Mouse (Mus musculus): Measurements from ENCODE around the gene Brd9. TPM values are rescaled to one million over a fixed set of nuclear protein-coding genes. Genes with fewer than 3 reads are reported as not detected.

Brd9 gene
- polyA plus RNA-seq, 1 experiment from 2014 or later, result 75.6 TPM

DNA sequence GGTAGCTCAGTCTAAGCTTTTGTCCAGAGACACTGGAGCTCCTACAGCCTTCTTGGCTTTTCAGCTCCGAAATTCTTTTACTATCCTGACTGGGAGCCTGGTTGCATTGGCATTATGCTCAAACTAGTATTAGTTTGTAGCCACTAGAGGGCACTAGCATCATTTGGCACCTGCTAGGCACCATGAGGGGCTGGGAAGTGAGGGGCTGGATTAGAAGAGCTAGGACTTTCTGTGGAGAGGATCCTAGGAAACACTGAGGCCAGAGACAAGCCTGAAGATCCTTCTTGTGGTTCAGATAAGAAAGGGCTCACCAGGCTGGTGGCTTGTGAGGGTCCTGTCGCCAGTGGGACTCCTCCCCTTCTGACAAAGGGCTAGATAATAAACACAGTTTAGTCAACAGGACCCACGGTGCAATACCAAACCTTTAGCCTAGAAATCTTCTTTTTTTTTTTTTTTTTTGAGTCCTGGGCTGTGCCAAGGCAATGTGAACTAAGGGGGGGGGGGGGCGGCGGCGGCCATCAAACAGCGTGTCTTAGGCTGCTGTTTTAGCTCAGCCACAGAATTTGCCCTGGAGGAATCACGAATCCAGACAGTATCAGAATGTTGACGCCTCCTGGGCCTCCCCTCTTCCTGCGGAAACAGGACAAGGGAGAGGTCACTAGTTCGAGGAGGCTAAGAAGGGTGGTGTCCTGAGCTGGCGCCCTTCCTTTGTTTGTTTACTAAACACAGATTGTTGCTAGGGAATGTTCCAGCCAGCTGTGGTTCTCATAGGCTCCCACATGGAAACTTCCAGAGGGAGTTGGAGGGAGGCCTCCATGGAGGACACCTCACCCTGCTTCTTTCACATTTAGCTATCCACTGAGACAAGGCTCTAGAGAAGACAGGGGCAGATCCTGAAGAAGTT, 33.2 kb downstream of the Brd9 start:
- Histone ChIP-seq H3K36me3 (ENCODE audit: control insufficient read depth, insufficient read depth, low read length) (no peaks in the 10 kb centered on the region), H3K4me2 (ENCODE audit: low read length) (no peak overlapping the region), H3K9ac (ENCODE audit: low read length) (no peak overlapping the region), H3K4me3 (ENCODE audit: low read depth, low read length) (no peak overlapping the region), H3K9me3 (replicated peaks; ENCODE audit: control insufficient read depth, low read length) (no peaks in the 10 kb centered on the region), H3K27ac (ENCODE audit: low read depth, low read length) (no peak overlapping the region), H3K27me3 (replicated peaks; ENCODE audit: control insufficient read depth, insufficient read depth, low read length) (no peaks in the 10 kb centered on the region), H3K4me1 (ENCODE audit: control insufficient read depth, insufficient read depth, low read length) (no peaks in the 10 kb centered on the region)
- peak; percentile 89 for ATAC-seq
- 48% methylated on average over 12 of the region's 12 CpGs for WGBS
- DNase-seq (ENCODE audit: low spot score), result peak; percentile 91

DNA sequence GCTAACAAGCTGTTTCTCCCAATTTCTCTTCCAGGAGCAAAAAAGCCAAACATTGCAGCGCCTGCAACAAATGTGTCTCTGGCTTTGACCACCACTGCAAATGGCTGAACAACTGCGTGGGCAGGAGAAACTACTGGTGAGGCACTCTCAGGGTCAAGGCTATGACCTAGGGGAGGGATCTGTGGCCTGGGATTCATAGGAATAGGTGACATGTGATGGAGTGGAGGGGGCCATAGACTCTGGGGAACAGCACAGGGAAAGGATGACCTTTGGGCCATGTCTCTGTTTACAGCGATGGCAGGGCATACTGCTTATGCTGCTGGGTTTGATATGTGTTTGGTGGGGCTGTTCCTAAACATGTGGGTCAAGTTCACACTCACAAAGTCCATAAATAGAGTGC, 36.9 kb downstream of the Brd9 start:
- Histone ChIP-seq H3K27me3 (replicated peaks; ENCODE audit: control insufficient read depth, insufficient read depth, low read length) (no peaks in the 10 kb centered on the region), H3K36me3 (ENCODE audit: control insufficient read depth, insufficient read depth, low read length) (no peaks in the 10 kb centered on the region), H3K27ac (ENCODE audit: low read depth, low read length) (no peak overlapping the region), H3K4me2 (ENCODE audit: low read length) (no peak overlapping the region), H3K9me3 (replicated peaks; ENCODE audit: control insufficient read depth, low read length) (no peaks in the 10 kb centered on the region), H3K4me1 (ENCODE audit: control insufficient read depth, insufficient read depth, low read length) (no peaks in the 10 kb centered on the region), H3K4me3 (ENCODE audit: low read depth, low read length) (no peak overlapping the region), H3K9ac (ENCODE audit: low read length) (no peak overlapping the region)
- ATAC-seq (no peak), DNase-seq (ENCODE audit: low spot score) (no peak)
- WGBS, result 90% methylated on average over 3 of the region's 3 CpGs

DNA sequence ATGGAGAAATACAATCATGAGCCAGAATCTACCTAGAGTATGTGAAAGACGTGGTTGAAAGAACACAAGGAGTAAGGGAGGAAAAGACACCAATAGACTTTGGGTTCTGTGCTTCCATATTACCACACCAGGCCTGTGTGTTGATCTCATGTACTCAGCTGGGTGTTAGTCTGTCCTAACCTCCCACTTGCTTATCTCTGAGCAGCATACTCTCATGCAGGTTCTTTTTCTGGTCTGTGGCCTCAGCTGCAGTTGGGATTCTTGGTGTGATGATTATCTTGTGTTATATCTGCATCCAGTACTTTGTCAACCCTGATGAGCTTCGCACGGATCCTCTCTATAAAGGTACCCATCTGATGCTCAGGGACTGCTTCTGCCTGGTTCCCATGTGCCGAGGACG, 39.3 kb downstream of the Brd9 start:
- WGBS, result 87% methylated on average over 5 of the region's 5 CpGs
- ATAC-seq, result no peak
- no peak overlapping the region for H3K9ac ChIP-seq (ENCODE audit: low read length)

DNA sequence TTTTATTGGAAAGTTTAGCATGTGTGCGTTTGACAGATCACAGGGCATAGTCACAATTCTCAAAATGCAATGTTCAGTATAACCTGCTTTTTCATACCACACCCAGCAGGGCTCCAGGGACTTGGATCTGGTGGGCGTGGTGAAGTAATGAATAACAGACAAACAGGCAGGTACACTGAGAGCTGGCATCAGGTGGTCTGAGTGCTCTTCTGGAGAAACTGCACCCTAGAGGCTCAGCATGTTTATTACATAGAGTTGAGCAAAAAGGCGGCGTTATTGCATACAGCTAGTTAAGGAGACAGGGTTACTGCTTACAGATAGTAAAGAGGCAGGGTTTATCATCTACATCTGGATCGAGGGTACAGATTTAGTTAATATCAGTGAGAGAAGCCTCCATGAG, 52.7 kb downstream of the Brd9 start:
- H3K36me3 ChIP-seq (ENCODE audit: control insufficient read depth, insufficient read depth, low read length), result no peaks in the 10 kb centered on the region
- H3K9me3 ChIP-seq (replicated peaks; ENCODE audit: control insufficient read depth, low read length), result no peaks in the 10 kb centered on the region
- no peak for DNase-seq (ENCODE audit: low spot score)
- no peaks in the 10 kb centered on the region for H3K4me1 ChIP-seq (ENCODE audit: control insufficient read depth, insufficient read depth, low read length)
- no peak for ATAC-seq
- H3K9ac ChIP-seq (ENCODE audit: low read length), result no peak overlapping the region
- H3K27ac ChIP-seq (ENCODE audit: low read depth, low read length), result no peak overlapping the region
- WGBS, result 75% methylated on average over 5 of the region's 5 CpGs
- H3K27me3 ChIP-seq (replicated peaks; ENCODE audit: control insufficient read depth, insufficient read depth, low read length), result no peaks in the 10 kb centered on the region
- no peak overlapping the region for H3K4me3 ChIP-seq (ENCODE audit: low read depth, low read length)
- no peak overlapping the region for H3K4me2 ChIP-seq (ENCODE audit: low read length)

More for the DNA sequence above, 39.3 kb downstream of the Brd9 start:
- Histone ChIP-seq H3K36me3 (ENCODE audit: control insufficient read depth, insufficient read depth, low read length) (no peaks in the 10 kb centered on the region), H3K27ac (ENCODE audit: low read depth, low read length) (no peak overlapping the region), H3K4me3 (ENCODE audit: low read depth, low read length) (no peak overlapping the region), H3K9me3 (replicated peaks; ENCODE audit: control insufficient read depth, low read length) (no peaks in the 10 kb centered on the region), H3K4me1 (ENCODE audit: control insufficient read depth, insufficient read depth, low read length) (no peaks in the 10 kb centered on the region), H3K27me3 (replicated peaks; ENCODE audit: control insufficient read depth, insufficient read depth, low read length) (no peaks in the 10 kb centered on the region), H3K4me2 (ENCODE audit: low read length) (no peak overlapping the region)
- no peak for DNase-seq (ENCODE audit: low spot score)

DNA sequence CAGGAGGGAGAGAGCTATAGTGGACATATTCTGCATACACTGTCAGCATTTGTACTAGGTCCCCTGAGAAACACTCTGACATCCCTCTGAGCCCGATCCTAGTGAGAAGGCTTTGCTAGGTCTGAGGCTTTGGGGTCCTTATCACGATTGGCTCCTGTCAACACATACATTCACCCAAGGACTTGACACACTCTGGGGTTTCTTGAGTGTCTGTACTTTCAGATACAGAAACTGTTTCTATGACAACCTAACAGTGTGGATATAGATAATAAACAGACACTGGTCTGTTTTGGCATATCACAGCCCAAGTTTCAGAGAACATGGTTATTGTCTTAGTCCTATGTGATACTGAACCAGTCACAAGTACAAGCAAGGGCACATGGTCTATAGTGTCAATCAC, 53.1 kb downstream of the Brd9 start:
- no peak overlapping the region for H3K27ac ChIP-seq (ENCODE audit: low read depth, low read length)
- no peaks in the 10 kb centered on the region for H3K36me3 ChIP-seq (ENCODE audit: control insufficient read depth, insufficient read depth, low read length)
- DNase-seq (ENCODE audit: low spot score), result no peak
- H3K9ac ChIP-seq (ENCODE audit: low read length), result no peak overlapping the region
- no peaks in the 10 kb centered on the region for H3K4me1 ChIP-seq (ENCODE audit: control insufficient read depth, insufficient read depth, low read length)
- no peaks in the 10 kb centered on the region for H3K9me3 ChIP-seq (replicated peaks; ENCODE audit: control insufficient read depth, low read length)
- H3K27me3 ChIP-seq (replicated peaks; ENCODE audit: control insufficient read depth, insufficient read depth, low read length), result no peaks in the 10 kb centered on the region
- no peak for ATAC-seq
- H3K4me2 ChIP-seq (ENCODE audit: low read length), result no peak overlapping the region
- H3K4me3 ChIP-seq (ENCODE audit: low read depth, low read length), result no peak overlapping the region
- WGBS, result 86% methylated on average over 2 of the region's 2 CpGs

DNA sequence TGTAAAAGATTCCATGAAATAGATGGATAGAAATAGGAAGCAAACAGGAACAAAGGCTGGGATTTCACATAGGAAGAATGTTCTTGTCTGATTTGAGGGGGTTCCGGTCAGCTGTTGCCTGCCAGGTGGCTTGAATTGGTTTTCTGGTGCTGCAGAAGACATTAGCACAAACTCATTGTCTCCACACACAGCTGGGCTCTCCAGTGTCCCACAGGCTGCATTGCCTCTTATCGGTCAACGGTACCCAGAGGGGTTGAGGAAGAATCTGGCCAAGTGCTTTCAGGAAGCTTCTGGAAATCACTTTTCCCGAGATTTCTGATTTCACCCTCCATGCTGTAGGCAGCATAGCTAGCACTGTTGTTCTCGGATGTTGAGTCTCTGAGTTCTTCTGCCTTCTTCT, 53.7 kb downstream of the Brd9 start:
- Histone ChIP-seq H3K27me3 (replicated peaks; ENCODE audit: control insufficient read depth, insufficient read depth, low read length) (no peaks in the 10 kb centered on the region), H3K9me3 (replicated peaks; ENCODE audit: control insufficient read depth, low read length) (no peaks in the 10 kb centered on the region), H3K36me3 (ENCODE audit: control insufficient read depth, insufficient read depth, low read length) (no peaks in the 10 kb centered on the region), H3K4me1 (ENCODE audit: control insufficient read depth, insufficient read depth, low read length) (no peaks in the 10 kb centered on the region), H3K27ac (ENCODE audit: low read depth, low read length) (no peak overlapping the region), H3K4me2 (ENCODE audit: low read length) (no peak overlapping the region), H3K9ac (ENCODE audit: low read length) (no peak overlapping the region), H3K4me3 (ENCODE audit: low read depth, low read length) (no peak overlapping the region)
- 81% methylated on average over 5 of the region's 5 CpGs for WGBS
- no peak for ATAC-seq
- DNase-seq (ENCODE audit: low spot score), result no peak

DNA sequence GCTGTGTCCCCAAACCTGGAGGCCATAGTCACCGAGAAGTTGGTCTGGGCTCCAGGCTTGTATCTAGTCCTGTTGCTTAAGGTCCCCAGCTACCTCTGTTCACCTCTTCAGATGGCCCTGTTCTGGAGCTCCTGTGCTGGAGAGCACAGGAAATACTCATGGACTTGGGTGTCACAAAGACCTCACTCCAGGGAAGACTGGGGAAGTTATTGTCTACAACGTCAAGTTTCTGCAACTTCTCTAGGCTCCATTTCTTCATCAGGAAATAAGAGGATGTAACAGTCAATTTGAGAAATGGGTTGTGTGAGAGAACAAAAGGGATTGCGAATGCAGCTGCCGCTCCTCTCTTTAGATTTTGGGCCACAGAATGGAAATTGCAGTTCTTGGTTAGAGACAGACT, 58.8 kb downstream of the Brd9 start:
- no peak overlapping the region for H3K27ac ChIP-seq (ENCODE audit: low read depth, low read length)
- no peaks in the 10 kb centered on the region for H3K36me3 ChIP-seq (ENCODE audit: control insufficient read depth, insufficient read depth, low read length)
- no peaks in the 10 kb centered on the region for H3K9me3 ChIP-seq (replicated peaks; ENCODE audit: control insufficient read depth, low read length)
- H3K4me2 ChIP-seq (ENCODE audit: low read length), result no peak overlapping the region
- no peaks in the 10 kb centered on the region for H3K4me1 ChIP-seq (ENCODE audit: control insufficient read depth, insufficient read depth, low read length)
- no peak overlapping the region for H3K9ac ChIP-seq (ENCODE audit: low read length)
- H3K27me3 ChIP-seq (replicated peaks; ENCODE audit: control insufficient read depth, insufficient read depth, low read length), result no peaks in the 10 kb centered on the region
- no peak for ATAC-seq
- no peak for DNase-seq (ENCODE audit: low spot score)
- H3K4me3 ChIP-seq (ENCODE audit: low read depth, low read length), result no peak overlapping the region
- WGBS, result 87% methylated on average over 4 of the region's 4 CpGs

DNA sequence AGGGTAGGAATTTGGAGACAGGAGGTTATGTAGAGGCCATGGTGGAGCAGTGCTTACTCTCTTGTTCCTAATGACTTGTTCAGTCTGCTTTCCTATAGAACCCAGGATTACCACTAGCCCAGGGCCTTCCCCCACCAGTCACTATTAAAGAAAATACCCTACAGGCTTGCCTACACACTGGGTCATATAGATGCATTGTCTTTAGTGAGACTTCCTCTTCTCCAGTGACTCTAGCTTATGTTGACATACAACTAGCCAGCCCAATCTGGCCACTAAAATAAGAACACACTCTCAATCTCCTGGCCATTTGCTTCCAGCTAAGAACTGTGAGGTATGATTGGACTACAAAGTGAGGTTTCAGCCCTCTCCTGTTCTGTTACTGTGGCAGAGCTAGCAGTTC, 62.9 kb downstream of the Brd9 start:
- DNase-seq (ENCODE audit: low spot score), result no peak
- no peak overlapping the region for H3K27ac ChIP-seq (ENCODE audit: low read depth, low read length)
- no peaks in the 10 kb centered on the region for H3K4me1 ChIP-seq (ENCODE audit: control insufficient read depth, insufficient read depth, low read length)
- no peaks in the 10 kb centered on the region for H3K36me3 ChIP-seq (ENCODE audit: control insufficient read depth, insufficient read depth, low read length)
- no peak overlapping the region for H3K9ac ChIP-seq (ENCODE audit: low read length)
- no peak overlapping the region for H3K4me3 ChIP-seq (ENCODE audit: low read depth, low read length)
- no peaks in the 10 kb centered on the region for H3K27me3 ChIP-seq (replicated peaks; ENCODE audit: control insufficient read depth, insufficient read depth, low read length)
- no peak overlapping the region for H3K4me2 ChIP-seq (ENCODE audit: low read length)
- ATAC-seq, result no peak
- no peaks in the 10 kb centered on the region for H3K9me3 ChIP-seq (replicated peaks; ENCODE audit: control insufficient read depth, low read length)

DNA sequence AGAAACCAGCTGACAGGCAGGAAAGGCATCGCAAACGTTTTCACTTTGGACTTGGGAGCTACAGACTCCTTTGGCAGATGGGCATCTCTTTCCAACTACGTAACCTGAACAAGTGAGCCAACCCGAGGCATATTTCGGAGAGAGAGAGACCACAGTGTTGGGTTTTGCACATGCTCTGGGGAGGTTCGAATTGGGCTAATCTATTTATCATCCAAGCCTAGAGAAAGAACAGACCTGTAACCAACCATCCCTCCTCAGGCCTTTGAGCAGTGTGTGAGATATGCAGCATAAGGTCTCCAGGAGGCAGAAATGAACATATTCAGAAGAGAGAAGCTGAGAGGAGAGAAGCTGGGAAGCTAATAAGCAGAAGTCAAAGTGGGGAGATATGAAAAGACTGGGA, 63.4 kb downstream of the Brd9 start:
- H3K36me3 ChIP-seq (ENCODE audit: control insufficient read depth, insufficient read depth, low read length), result no peaks in the 10 kb centered on the region
- no peaks in the 10 kb centered on the region for H3K9me3 ChIP-seq (replicated peaks; ENCODE audit: control insufficient read depth, low read length)
- WGBS, result 85% methylated on average over 6 of the region's 6 CpGs
- H3K27me3 ChIP-seq (replicated peaks; ENCODE audit: control insufficient read depth, insufficient read depth, low read length), result no peaks in the 10 kb centered on the region
- DNase-seq (ENCODE audit: low spot score), result no peak
- no peak overlapping the region for H3K27ac ChIP-seq (ENCODE audit: low read depth, low read length)
- H3K4me1 ChIP-seq (ENCODE audit: control insufficient read depth, insufficient read depth, low read length), result no peaks in the 10 kb centered on the region
- H3K4me3 ChIP-seq (ENCODE audit: low read depth, low read length), result no peak overlapping the region
- no peak for ATAC-seq
- no peak overlapping the region for H3K9ac ChIP-seq (ENCODE audit: low read length)
- H3K4me2 ChIP-seq (ENCODE audit: low read length), result no peak overlapping the region

Data from forebrain, embryonic 14.5 days (tissue).